Mouse (Mus musculus) embryonic facial prominence, embryonic 11.5 days (tissue): ENCODE measurements around the gene Orm2. TPM values are rescaled to one million over a fixed set of nuclear protein-coding genes. Genes with fewer than 3 reads are reported as not detected.

ENCODE experiments used
- ATAC-seq: fragments of 200-750 bp; cut with Nextera tagmentation; replicated peaks from 2 replicates; pipeline ENCODE4 v1.8.0; 2017; ENCODE audit warnings: low read depth; ENCODE audit not compliant: insufficient number of reproducible peaks, low FRiP score, low TSS enrichment
- DNase-seq: peaks from one replicate; pipeline ENCODE4 v3.0.0-alpha.2; 2015; ENCODE audit warnings: low spot score
- H3K27ac ChIP-seq: fragments of 300-500 bp; sonication (generic); replicated peaks from 2 replicates; pipeline ENCODE4 v1.5.1; 2014; ENCODE audit warnings: mild to moderate bottlenecking, low read depth, low read length, control low read depth
- H3K27me3 ChIP-seq: fragments of 300-500 bp; sonication (generic); 2 replicates; pipeline ENCODE4 v1.6.1; 2014; ENCODE audit warnings: mild to moderate bottlenecking, low read length, moderate library complexity, mixed read lengths; ENCODE audit not compliant: control insufficient read depth, insufficient read depth
- H3K36me3 ChIP-seq: fragments of 300-500 bp; sonication (generic); replicated peaks from 2 replicates; pipeline ENCODE4 v1.6.1; 2014; ENCODE audit warnings: low read depth, mild to moderate bottlenecking, low read length, moderate library complexity, mixed read lengths; ENCODE audit not compliant: control insufficient read depth, insufficient read depth
- H3K4me1 ChIP-seq: fragments of 300-500 bp; sonication (generic); 2 replicates; pipeline ENCODE4 v1.6.1; 2014; ENCODE audit warnings: low read length, mixed read lengths; ENCODE audit not compliant: control insufficient read depth, insufficient read depth
- H3K4me2 ChIP-seq: fragments of 300-500 bp; sonication (generic); 2 replicates; pipeline ENCODE4 v1.6.1; 2014; ENCODE audit warnings: low read depth, mild to moderate bottlenecking, control low read depth, low read length, moderate library complexity
- H3K4me3 ChIP-seq: fragments of 300-500 bp; sonication (generic); 2 replicates; pipeline ENCODE4 v1.5.1; 2014; ENCODE audit warnings: low read depth, low read length, control low read depth
- H3K9ac ChIP-seq: fragments of 300-500 bp; sonication (generic); replicated peaks from 2 replicates; pipeline ENCODE4 v1.6.1; 2014; ENCODE audit warnings: mild to moderate bottlenecking, control low read depth, low read length
- H3K9me3 ChIP-seq: fragments of 300-500 bp; sonication (generic); replicated peaks from 2 replicates; pipeline ENCODE4 v1.6.1; 2016; ENCODE audit warnings: mild to moderate bottlenecking, low read length, inconsistent platforms, mixed read lengths; ENCODE audit not compliant: control insufficient read depth
- WGBS: fragments of 180-500 bp; shearing (Covaris S2); extraction: QIAGEN DNeasy Blood & Tissue Kit; methylation state at CpG from one replicate; pipeline ENCODE4 v1.1.7; 2014; 5-methylcytosine and 5-hydroxymethylcytosine counted together
- polyA plus RNA-seq: library from polyadenylated mRNA; unstranded; fragments of >200 nt; fragmentation: Nextera tagmentation; extraction: Ambion mirVana; gene quantifications from 2 replicates; pipeline ENCODE4 v1.2.1, GENCODE M21; 2014

Gene Orm2
- polyA plus RNA-seq, 1 experiment from 2014 or later = not detected

DNA sequence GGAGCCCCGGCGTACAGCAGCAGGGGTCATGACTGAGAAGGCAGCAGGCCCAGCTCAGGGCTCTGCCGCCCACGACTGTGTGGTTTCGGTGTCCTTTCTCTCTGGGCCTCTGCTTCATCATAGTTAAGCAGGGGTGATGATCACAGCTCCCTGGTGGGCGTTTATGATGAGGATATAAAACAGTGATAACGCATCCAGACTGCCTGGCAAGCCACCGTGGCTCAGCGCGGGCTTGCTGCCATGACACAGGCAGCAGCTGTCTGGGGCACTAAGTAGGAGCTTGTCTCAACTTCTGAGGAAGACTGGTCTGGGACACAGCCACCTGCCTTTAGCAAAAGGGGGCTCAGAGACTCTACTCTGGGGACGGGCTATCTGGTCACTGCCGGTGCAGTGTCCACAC is 21.2 kb downstream of the Orm2 start:
- Histone ChIP-seq H3K9ac (no peak overlapping the region), H3K9me3 (no peaks in the 10 kb centered on the region), H3K27ac (no peak overlapping the region), H3K36me3 (peaks cover 2% of the 10 kb centered on the region), H3K27me3 (no peaks in the 10 kb centered on the region), H3K4me3 (no peak overlapping the region), H3K4me1 (no peaks in the 10 kb centered on the region), H3K4me2 (no peak overlapping the region)
- no peak for ATAC-seq
- DNase-seq = no peak
- WGBS = 89% methylated on average over 12 of the region's 12 CpGs

DNA sequence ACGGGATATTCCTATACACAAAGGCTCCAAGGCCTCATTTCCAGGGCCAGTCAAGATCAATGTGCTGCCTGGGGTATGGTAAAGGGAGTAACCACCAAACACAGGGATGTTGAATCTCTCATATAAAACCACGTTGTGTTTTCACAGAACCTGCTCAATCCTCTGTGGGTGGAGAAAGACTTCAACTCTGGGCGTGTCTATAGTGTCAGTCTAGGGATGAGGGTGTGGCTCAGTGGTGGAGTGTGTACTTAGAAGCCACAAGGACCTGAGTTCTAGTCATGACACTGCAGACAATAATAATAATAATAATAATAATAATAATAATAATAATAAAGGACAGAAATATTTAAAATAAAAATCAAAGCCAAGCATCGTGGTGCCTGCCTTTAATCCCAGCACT is 22.0 kb downstream of the Orm2 start:
- WGBS = 92% methylated on average over 4 of the region's 4 CpGs
- no peak overlapping the region for H3K27ac ChIP-seq
- no peaks in the 10 kb centered on the region for H3K4me1 ChIP-seq
- no peak for ATAC-seq
- no peaks in the 10 kb centered on the region for H3K9me3 ChIP-seq
- no peak overlapping the region for H3K9ac ChIP-seq
- no peak overlapping the region for H3K4me3 ChIP-seq
- H3K4me2 ChIP-seq = no peak overlapping the region
- DNase-seq = no peak
- H3K27me3 ChIP-seq = no peaks in the 10 kb centered on the region
- H3K36me3 ChIP-seq = no peaks in the 10 kb centered on the region; the same call in none of the 2 replicates

DNA sequence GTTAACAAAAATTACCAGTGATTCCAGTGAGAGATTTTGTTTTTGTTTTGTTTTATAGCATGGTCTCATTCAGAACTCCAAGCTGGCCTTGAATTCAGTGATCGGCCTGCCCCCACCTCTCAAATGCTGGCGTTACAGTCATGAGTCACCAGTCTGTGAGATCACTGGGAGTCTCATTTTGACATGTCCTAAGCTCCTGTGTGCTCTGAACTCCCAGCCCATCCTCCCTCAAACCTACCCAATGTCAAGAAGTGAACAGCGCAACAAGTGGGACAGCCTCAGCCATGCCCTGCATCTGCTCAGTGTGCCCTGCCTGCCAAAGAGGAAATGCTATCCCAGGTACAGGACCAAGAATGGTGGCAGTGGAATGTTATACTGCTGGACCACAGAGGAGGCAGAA is 23.0 kb downstream of the Orm2 start:
- H3K9me3 ChIP-seq = no peaks in the 10 kb centered on the region
- no peak overlapping the region for H3K9ac ChIP-seq
- WGBS = 91% methylated on average over 3 of the region's 3 CpGs
- no peaks in the 10 kb centered on the region; the same call in 1 of the 2 replicates for H3K36me3 ChIP-seq
- ATAC-seq = no peak
- no peak overlapping the region for H3K4me3 ChIP-seq
- no peaks in the 10 kb centered on the region for H3K4me1 ChIP-seq
- no peak overlapping the region for H3K4me2 ChIP-seq
- no peaks in the 10 kb centered on the region for H3K27me3 ChIP-seq
- DNase-seq = no peak
- no peak overlapping the region for H3K27ac ChIP-seq

DNA sequence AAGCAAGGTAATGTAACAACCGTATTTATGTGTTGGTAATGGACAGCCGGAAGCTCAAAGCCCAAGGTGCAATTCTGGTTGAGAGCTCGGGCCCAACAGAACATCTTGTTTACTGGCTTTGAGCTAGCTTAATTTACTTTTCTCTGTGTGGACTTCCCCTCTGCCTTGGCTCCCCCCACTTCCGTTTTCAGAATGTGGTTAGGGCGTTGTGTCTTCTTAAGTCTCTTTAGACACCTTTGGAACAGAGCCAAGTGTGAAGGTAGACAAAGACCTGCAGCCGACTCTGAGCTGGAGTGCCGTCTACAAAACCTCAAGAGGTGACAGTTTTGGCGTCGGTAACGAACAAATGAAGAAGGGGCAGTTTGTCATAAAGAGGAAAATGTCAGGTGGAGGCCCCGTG is 23.5 kb downstream of the Orm2 start:
- Histone ChIP-seq H3K9me3 (no peaks in the 10 kb centered on the region), H3K36me3 (no peaks in the 10 kb centered on the region; the same call in 1 of the 2 replicates), H3K27me3 (no peaks in the 10 kb centered on the region), H3K4me2 (no peak overlapping the region), H3K27ac (no peak overlapping the region), H3K9ac (no peak overlapping the region), H3K4me3 (no peak overlapping the region), H3K4me1 (no peaks in the 10 kb centered on the region)
- 90% methylated on average over 11 of the region's 11 CpGs for WGBS
- DNase-seq (no peak), ATAC-seq (no peak)

DNA sequence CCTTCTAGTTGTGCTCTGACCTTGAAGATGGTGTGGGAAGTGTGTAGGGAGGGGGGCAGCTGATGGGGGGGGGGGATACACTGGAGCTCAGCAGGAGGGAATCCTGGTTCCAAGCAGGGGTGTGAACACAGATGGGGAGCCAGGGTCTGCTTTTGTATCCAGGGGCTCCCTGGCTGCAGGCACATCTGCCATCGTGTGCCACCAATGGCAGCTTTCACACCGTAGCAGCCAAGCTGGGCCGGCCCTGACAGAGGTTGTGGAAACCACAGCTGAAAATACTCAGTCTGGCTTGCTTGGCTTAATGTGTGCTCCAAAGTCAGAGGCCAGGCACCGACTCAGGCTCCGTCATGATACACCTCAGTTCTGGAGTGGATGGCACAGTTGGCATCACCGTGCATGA is 25.8 kb downstream of the Orm2 start:
- 88% methylated on average over 6 of the region's 6 CpGs for WGBS
- no peak for ATAC-seq
- no peaks in the 10 kb centered on the region; the same call in 1 of the 2 replicates for H3K36me3 ChIP-seq

DNA sequence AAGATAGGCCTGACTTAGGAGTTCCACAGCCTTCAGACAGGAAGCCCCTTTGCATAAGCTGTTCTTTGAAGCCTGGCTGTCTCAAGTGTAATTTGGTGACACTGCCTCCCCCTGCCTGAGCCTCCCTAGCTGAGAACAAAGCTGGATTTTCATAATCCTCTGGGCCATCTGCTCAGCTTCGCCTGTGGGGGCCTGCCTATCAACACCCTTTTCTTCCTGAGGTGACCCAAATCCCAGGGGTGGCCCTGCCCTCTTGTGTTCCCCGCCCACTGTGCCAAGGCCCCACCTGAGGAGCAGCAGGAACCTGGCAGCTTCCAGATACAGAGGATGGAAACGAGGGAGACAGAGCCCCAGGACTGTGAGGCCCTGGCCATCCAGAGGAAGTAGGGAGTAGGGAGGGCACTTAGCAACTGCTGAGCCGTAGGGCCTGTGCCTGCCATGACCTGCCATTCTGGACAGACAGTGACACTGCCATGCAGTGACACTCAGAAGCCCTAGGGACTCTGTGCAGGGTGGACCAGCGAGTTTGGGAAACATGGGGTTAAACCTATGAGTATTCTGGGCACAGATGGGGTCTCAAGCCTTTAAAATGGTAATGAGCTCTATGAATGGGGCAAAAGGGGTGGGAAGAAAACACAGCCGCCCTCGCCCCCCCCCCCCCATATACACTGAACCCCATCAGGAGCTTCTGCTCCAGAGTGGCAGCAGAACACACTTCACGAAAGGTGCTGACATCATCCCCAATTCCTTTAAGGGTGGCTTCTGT is 27.1 kb downstream of the Orm2 start:
- H3K4me3 ChIP-seq = no peak overlapping the region
- no peak overlapping the region for H3K27ac ChIP-seq
- H3K4me2 ChIP-seq = no peak overlapping the region
- no peaks in the 10 kb centered on the region for H3K4me1 ChIP-seq
- 24% methylated on average over 8 of the region's 8 CpGs for WGBS
- DNase-seq (no peak), ATAC-seq (peak; percentile 53)
- H3K36me3 ChIP-seq = peaks cover 6% of the 10 kb centered on the region; the same call in 1 of the 2 replicates
- H3K9me3 ChIP-seq = no peaks in the 10 kb centered on the region
- H3K27me3 ChIP-seq = no peaks in the 10 kb centered on the region
- H3K9ac ChIP-seq = no peak overlapping the region

More for the DNA sequence above, 25.8 kb downstream of the Orm2 start:
- Histone ChIP-seq H3K9ac (no peak overlapping the region), H3K4me1 (no peaks in the 10 kb centered on the region), H3K9me3 (no peaks in the 10 kb centered on the region), H3K4me2 (no peak overlapping the region), H3K27ac (no peak overlapping the region), H3K4me3 (no peak overlapping the region), H3K27me3 (no peaks in the 10 kb centered on the region)
- no peak for DNase-seq

DNA sequence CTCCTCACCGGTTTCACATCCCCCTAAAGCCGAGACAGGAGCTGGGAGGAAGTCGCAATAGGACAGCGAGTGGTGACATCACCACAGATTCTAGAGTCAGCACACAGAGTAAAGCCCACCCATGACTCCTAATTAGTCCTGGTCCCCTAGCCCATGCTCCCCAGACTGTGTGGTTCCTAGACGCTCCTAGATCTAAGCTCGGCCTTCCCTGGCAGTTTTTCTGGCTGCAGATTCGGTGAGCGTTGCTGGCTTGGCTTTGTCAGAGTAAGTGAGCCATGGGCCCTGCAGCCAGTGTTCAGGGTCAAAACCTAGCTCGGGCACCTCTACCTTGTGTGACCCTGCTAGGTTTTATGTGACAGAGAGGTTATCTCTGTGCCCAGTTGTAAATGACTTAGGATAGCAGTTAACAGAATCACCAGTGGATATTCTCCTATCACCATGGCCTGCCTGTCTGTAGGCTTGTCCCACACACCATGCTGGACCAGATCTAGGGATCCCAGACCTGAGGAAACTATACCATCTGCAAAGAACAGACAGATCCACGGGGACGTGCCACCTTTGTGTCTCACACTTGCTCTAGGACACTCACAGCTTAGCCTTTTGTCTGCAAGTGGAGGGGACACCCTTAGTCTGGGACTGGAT is 27.8 kb downstream of the Orm2 start:
- DNase-seq = no peak
- no peaks in the 10 kb centered on the region for H3K27me3 ChIP-seq
- no peak overlapping the region for H3K9ac ChIP-seq
- H3K4me3 ChIP-seq = no peak overlapping the region
- H3K27ac ChIP-seq = no peak overlapping the region
- ATAC-seq = no peak
- H3K4me1 ChIP-seq = no peaks in the 10 kb centered on the region
- H3K9me3 ChIP-seq = no peaks in the 10 kb centered on the region
- WGBS = 57% methylated on average over 11 of the region's 11 CpGs
- peaks cover 7% of the 10 kb centered on the region; the same call in 1 of the 2 replicates for H3K36me3 ChIP-seq
- H3K4me2 ChIP-seq = no peak overlapping the region

DNA sequence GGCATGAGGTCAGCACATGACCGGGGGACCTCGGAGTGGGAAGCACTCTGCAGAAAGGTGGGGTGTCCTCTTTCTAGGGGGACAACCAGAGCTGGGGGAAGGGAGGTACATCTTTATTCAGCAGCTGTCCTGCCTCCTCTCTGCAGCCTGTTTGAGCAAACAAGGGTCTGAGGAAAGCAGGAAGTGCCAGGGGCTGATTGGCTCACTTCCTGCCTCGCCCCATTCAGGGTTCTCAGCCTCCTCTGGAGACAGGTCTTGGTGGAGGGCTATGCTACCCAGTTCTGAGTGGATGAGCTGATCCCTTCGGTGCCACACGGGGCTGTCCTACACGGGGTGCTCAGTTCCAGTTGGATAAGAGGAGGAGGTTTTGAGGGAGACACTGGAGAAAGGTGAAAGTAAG is 29.1 kb downstream of the Orm2 start:
- Histone ChIP-seq H3K36me3 (peaks cover 7% of the 10 kb centered on the region; the same call in 1 of the 2 replicates), H3K4me3 (no peak overlapping the region), H3K4me1 (no peaks in the 10 kb centered on the region), H3K9me3 (no peaks in the 10 kb centered on the region), H3K9ac (no peak overlapping the region), H3K27me3 (no peaks in the 10 kb centered on the region), H3K27ac (no peak overlapping the region), H3K4me2 (no peak overlapping the region)
- DNase-seq (no peak), ATAC-seq (no peak)
- 68% methylated on average over 6 of the region's 6 CpGs for WGBS
